Mouse (Mus musculus) embryo, embryonic 11 days (tissue): Measurements from ENCODE around the gene Ube3c.
"Not testable (repeated sequence)": the region's sequence is repeated elsewhere in the genome, so short reads cannot be mapped to it uniquely, and the experiment has no call there.

Source experiments
- DNase-seq: peaks from one replicate; pipeline ENCODE4 v3.0.0-alpha.2; 2015

Gene Ube3c

DNA sequence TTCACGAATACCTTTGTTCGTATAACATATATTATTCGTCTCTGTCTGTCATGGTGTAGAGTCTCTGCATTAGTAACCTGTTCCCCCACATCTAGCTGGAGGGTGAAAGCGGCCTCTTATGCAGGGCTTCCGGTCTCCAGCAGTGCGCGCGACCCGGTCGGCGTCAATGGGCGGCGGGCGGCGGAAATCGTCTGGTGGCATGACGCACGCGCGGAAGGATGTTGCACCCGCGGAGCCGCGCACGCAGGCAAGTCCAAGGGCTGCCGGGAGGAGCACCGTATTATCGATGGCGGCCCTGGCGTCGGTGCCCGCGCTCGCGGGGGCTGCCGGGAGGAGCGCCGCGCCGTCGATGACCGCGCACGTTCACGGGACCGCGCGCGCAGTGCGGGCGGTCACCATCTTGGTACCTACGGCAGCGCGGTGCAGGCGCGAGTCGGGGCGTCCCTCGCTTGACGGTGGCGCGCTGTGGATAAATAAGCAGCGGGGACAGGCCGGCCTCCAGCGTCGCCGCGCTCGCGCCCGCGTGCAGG, at the start of gene Ube3c:
Gene Ube3c, plus strand, starts transcription at position 395 of the 530 bp plus-strand sequence.
- DNase-seq = peak; percentile 99

DNA sequence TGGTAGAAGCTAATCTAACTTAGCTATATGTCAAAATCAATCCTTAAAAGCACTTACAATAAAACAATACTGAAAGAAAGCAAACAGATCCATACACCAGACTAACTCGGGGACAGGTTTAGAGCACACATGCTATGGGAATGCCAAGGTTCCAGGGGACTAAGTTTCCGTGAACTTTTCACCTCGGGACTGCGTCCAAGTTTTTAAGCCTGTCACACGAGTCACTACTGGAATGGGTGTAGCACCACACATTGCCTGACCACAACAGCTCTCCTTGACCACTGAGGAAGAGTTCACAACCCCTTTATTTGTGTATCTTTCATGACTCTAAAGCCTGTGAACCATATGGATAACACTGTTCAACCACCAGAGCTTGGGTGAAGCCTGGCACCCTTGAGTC, 8.9 kb upstream of the Ube3c start:
- no peak for DNase-seq

DNA sequence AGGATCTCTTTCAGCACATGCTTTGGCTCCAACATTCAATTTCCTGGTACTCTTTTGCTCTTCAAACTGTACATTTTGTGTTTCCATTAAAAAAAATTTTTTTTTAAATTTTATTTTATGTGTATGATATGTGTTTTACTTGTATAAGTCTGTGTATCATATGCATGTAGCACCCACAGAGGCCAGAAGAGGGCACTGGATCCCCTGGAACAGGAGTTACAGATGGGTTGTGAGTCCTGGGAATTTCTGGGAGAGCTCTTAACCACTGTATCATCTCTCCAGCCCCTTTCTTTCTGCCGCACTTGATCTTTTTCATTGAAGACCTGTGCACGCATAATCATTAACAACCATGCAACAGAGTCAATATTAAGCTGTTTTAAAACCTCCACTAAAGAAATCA, 8.4 kb upstream of the Ube3c start:
- no peak for DNase-seq

DNA sequence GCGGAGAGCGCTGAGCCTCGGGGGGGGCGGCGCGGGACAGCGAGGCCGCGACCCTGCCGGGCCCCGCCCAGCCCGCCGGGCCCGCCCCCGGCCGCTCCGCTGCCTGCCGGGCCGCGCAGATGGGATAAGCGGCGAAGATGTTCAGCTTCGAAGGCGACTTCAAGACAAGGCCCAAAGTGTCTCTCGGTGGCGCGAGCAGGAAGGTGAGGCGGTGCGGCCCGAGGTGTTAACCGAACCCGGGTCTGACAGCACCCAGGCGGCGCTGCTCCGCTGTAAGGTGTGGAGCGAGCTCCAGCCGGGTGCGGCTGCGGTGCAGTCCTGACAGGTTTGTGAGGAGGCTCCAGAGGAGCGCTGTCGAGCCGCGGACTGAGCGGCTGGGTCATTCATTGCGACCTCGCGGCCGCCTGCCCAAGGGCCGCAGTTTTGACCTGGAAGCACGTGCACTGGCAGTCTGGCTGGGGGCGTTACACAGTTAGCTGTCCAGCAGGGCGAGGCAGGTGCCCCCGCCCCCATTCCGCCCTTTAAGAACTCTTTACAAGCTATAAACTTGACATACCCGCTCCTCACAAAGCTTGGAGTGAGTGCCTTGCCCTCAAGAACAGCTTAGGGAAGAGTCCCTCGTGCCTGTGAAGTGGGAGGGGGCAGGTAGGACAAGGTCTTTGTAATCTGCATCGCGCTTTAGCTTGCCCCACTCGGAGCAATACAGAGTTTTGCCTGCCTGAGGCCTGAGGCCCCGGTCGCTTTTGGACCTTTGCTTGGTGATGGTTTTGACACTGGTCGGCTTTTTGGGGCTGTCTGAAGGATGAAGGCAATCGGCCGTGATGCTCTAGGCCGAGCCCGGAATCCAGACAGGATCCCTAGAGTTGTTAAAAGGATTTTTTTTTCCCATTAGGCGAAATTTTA, 587 bp downstream of the Ube3c start:
- peak; percentile 76 for DNase-seq

DNA sequence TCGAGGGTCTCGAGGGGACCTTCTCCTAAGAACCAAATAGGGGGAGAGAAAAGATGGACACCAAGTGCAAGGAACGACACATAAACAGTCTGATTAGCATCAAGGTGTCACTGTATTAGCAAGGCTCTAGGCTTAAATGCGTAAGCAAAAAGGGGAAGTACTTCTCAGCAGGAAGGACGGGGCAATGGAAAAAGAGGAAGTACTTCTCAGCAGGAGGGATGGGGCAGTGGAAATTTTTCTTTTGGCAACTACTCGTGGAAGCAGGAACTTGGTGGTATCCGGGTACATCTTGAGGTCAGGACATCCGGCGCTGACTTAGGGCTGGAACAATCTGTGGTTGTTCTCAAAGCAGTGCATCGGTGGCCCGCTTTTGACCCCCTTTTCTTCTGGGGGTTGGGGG, 5.2 kb downstream of the Ube3c start:
- DNase-seq = not testable (repeated sequence)

DNA sequence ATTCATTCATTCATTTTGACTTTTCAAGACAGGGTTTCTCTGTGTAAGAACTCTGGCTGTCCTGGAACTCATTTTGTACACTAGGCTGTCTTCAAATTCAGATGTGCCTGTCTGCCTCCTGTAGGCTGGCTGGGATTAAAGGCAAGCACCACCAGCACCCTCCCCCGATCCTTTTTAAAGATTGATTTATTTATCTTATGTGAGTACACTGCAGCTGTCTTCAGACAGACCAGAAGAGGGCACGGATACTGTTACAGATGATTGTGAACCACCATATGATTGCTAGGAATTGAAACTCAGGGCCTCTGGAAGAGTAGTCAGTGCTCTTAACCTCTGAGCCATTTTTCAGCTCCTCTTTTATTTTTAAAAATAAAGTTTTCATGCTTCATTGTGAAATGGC, 6.0 kb downstream of the Ube3c start:
- DNase-seq = peak; percentile 6

DNA sequence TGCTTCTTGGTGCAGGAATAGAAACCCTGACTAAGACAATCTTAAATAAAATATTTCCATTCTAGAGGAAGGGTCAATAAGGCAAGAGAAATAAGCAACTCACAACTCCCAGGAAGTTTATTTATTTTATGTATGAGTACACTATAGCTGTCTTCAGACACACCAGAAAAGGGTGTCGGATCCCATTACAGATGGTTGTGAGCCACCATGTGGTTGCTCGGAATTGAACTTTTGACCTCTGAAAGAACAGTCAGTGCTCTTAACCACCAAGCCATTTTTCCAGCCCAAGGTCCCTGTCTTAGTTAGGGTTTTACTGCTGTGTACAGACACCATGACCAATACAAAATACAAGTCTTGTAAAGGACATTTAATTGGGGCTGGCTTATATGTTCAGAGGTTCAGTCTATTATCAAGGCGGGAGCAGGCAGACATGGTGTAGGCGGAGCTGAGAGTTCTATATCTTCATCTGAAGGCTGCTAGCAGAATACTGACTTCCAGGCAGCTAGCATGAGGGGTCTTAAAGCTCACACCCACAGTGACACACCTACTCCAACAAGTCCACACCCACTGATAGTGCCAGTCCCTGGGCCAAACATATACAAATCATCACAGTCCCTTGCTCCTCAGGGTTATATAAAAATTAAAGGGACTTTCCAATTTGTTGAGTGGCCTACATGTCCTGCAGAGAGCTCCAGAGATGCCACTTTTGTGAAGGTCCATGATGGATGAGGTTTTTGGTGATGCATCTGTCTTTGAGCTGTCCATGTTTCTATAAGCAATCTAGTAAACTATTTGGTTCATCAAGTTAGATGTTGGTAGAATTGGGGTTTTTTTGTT, 9.0 kb downstream of the Ube3c start:
- no peak for DNase-seq

DNA sequence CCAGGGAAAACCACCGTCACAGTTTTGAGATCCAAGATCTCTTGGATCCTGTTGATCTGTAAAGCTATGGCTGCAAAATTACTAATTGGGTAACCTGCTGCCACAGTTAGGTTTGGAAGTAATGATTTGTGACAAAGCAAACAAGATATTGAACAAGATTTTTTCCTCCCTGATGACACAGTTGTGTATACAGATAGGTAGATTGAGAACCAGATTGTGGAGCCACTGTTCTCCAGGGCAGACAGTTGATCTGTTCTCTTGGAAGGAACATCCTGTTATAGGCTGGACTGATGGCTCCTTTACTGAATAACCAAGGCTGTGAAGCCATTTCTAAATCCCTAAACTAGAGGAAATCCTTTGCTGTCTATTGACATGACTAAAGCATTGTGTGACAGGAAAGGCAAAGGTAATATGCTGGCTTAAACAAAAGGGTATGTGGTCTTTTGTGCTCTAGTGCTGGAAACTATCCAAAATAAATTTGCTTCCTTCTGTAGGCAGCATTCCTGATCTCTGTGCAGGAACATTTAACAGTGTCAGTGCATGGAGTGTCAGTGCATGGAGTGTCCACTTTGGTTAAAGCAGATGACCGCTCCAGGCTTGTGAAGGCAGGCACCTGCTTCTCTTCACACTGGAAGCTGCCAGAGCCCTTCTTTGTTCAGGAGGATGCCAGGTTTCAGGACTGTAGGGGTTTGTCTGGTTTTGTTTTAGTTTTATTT, 15.0 kb downstream of the Ube3c start:
- DNase-seq = no peak

DNA sequence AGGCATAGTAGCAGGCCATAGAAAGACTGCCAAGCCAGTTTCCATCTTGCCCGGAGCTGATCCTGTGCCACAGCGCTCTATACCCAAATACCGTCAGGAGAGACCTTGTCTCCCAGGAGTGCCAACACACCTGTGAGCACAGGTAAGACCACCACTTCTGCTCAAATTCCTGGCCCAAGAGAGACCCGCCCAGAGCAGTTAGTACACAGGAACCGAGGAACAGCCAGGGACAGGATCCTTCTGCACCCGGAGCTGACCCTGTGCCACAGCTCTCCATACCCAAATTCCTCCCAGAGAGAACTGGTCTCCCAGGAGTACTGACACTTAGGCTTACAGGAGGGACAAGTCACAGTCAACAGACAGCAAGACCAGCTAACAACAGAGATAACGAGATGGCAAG, 23.1 kb downstream of the Ube3c start:
- DNase-seq = not testable (repeated sequence)

DNA sequence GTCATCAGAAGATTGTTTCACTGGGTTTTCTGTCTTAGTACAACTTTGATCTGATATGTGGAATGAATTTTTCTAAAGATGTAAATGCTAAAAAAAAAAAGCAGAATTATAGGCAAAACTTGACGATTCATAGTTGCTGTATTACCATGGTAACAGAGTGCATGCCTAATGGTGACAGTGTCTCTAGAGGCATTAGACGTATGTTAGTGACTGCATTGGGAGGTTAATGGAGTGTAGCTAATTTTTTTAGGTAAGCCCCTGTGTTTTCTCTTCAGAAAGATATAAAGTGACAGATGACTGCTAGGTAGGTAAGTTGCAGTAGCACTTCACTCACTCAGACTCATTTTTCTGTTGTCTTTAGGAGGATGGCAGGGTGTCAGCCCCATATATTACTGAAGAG, 37.5 kb downstream of the Ube3c start:
- no peak for DNase-seq

DNA sequence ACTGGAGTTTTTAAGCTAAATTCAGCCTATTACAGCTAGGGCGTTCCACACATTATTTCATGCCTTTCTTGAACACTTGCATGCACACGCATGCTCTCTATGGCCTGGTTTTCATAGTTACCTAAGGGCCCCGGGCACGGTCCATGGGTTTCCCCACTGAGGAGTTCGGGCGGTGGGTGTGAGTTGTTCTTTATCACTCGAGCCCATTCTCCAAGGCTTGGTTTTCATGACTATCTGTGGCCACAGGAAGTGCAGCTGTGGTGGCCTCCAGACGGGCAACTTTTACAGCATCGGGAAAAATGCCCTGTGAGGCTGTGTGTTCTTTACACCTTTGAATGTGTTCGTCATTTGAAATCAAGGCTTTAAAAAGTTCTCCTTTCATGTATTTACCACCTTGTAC, 56.6 kb downstream of the Ube3c start:
- DNase-seq = no peak

DNA sequence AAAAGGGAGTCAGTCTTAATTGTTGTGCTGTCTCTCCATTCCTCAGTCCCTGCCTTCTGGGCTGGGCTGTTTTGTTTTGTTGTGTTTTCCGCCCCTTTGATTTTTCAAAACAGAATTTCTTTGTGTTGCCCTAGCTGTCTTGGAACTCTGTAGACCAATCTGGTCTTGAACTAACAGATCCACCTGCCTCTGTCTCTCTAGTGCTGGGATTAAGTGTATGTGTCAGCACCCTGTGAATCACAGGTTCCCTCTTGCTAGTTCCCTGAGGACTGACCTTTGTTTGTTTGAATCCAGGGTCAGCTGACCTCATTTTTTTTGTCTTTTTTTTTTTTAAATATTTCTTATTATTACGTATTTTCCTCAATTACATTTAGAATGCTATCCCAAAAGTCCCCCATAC, 60.9 kb downstream of the Ube3c start:
- DNase-seq = no peak

DNA sequence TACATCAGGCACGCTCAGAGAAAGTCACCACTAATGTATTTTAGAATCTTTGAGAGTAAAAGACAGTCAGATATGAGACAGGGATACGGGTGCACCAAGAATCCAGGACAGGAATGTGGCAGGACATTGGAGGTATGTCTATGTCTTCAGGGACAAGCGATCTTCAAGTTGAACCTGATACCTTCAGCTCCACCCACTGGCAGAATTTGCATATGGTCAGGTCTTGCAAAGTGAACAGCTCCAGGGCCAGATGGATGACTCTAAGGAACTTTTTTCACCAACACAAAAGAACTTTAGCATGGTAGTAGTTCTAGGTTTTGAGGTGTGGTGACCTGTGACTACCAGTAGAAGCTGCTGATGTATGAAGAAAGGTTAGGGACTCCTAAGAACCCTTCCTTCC, 62.7 kb downstream of the Ube3c start:
- DNase-seq = no peak

DNA sequence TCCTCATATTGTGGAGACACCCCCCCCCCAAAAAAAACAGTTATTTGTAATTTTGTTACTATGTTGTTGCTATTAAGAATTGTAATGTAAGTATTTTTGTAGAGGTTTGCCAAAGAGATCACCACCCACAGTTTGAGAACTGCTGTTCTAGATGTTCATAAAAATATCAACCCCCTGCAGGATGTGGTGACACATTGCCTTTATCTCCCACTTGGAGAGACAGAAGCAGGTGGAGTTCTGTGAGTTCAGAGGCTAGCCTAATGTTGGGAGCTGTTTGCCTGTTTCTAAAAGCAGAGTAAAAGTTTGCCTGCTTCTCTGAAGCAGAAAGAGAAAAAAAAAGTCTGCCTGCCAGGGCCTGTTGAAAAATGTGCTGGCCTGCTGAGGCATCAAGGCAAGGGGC, 67.3 kb downstream of the Ube3c start:
- no peak for DNase-seq

DNA sequence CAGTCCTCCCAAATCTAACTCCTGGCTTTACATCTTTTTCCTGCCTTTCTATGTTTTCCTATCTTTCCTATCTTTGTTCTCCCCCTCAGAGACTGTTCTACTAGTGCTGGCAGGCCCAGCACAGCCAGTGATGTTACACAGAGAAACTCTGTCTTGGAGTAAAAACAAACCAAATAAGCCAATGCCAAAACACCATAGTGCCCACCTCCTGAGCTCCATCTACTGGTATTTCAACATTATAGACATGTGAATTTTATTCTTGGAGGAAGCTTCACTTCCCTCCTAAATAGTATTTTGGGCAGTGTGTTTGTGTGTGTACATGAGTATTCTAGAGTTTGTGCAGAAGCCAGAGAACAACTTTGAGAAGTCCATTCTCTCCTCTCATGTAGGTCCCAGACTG, 67.8 kb downstream of the Ube3c start:
- no peak for DNase-seq

DNA sequence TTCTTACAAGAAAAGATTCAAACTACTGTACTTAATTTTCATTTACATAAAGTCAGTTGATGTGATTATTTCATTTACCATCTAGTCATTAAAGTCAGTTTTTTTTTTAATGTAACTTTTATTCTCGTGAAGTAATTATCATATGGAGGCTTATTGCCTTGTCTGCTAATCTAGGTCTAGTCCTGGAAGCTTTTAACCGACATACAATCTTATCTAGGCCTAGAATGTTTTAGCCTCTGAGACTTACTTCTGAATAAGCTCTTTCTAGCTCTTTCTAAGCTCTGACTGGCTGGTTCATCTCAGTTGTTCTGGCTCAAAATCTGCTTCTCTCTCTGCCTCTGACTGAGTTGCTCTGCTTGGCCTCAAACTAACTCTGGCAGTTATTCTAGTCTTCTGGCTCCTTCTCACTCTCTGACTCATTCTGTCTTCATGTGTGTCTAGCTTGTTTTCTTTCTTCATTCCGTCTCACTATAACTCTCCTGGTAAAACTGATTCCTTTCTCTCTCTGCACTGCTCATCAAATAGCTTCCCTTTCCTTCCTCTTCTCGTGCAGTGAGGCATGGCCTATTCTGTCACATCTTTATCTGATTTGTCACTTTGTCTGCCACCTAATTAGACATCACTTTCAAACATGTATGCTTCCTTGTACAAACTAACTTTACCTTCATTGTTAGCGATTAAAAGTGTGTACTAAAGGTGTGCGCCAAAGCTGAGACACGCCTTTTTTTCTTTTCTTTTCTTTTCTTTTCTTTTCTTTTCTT, 72.3 kb downstream of the Ube3c start:
- DNase-seq = no peak

DNA sequence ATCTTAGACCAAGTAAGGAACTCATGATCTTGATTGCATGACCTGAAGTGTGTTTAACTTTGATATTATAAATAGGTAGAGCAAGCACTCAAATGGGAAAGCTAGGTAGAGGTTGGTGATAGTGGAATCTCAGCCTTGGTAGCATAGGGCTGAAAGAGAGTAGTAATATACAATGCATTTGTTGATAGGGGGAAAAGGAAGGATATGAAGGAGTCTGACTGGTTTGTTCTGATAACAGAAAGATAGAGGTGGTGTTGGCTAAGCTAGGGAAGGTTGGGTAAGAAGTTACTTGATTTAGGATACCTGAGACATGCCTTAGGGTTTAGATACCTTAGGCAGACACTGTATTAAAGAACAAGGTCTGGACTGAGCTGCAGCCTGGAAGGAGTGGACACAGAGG, 82.7 kb downstream of the Ube3c start:
- DNase-seq = no peak

DNA sequence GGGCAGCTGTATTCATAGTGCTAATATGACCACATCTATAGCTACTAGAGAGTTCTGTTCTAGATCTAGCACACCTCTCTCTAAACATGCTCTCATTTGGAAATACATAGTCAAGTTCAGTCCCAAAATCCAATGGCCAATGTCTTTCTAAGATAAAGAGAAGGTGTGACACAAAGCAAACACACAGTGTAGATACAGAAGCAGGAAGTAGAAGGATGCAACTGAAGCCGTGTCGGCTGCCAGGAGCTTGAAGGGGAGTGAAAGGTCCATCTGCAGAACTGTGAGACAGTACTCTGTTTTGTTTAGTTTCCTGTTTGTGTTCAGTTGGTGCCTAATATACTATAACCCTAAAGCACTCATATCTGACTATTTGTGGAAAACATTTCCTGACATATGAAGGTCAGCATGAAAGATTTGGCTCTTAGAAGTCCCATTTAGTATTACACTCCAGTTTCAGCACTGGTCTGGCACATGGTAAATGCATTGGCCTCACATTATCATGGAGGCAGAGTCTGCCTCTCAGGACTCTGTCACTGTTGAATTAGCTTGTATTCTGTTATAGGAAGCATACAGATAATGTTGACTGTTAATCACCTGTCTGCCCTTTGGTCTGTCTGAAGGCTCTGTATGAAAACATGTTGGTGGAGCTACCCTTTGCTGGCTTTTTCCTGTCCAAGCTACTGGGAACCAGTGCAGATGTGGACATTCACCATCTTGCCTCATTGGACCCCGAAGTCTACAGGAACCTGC, 88.7 kb downstream of the Ube3c start:
- DNase-seq = no peak

DNA sequence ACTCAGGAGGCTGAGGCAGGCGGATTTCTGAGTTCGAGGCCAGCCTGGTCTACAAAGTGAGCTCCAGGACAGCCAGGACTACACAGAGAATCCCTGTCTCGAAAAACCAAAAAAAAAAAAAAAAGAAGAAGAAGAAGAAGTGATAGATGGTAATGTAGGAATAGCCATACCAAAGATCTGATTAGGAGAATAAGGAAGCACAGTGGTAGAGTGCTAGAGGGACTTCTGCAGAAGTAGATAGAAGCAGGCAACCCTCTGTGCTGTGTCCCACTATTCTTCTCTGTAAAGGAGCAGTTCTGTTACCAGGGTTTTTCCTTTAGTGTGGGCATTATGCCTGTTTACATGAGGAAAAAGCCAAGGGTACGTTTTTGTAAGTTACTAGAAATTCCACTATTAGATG, 92.2 kb downstream of the Ube3c start:
- DNase-seq = not testable (repeated sequence)

DNA sequence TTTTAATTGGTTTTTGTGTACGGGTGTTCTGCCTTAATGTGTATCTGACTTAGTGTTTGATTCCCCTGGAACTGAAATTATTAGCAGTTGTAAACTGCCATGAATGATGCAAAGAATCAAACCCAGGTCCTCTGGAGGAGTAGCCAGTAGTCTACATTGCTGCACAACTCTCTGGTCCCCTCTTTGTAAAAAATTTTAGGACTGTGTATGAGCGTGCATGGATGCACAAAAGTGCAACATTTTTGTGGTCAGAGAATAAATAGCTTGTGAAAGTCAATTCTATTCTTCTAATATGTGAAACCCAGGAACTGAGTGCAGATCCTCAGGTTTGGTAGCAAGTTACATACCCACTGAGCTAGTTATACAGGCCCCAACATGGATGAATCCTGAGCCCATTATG, 96.3 kb downstream of the Ube3c start:
- no peak for DNase-seq

DNA sequence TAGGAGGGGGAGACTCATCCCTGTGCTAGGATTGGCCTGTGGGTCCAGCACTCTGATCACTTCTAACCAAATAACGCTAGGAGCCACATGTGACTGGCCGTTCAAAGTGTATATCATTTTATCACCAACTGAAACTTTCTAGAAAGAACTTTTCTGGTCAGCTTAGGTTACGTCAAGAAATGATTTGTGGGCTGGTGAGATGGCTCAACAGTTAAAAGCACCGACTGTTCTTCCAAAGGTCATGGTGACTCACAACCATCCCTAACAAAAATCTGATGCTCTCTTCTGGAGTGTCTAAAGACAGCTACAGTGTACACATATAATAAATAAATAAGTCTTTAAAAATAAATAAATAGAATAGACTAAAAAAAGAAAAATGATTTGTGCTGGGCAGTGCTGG, 103.5 kb downstream of the Ube3c start:
- no peak for DNase-seq

DNA sequence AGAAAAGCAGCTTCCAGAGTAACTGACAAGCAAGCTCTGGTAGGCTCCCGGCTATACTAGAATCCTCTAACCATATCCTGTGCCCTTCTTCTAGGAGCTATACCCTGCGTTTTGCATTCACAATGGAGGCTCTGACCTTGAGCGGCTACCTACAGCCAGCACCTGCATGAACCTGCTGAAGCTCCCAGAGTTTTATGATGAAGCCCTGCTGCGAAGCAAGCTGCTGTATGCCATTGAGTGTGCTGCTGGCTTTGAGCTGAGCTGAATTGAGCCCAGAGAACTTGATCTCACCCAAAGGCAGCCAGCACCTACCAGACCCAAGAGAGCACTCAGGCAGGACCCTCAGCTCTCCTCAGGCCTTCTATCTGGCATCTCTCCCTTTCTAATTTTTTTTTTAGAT, 105.3 kb downstream of the Ube3c start:
- DNase-seq = no peak
